Mouse (Mus musculus) liver, embryonic 11.5 days (tissue): Measurements from ENCODE around the gene Olfr571. TPM values are rescaled to one million over a fixed set of nuclear protein-coding genes. Genes with fewer than 3 reads are reported as not detected.
A peak's percentile ranks its signal among the peaks of the same experiment; 100 is the strongest.

Source experiments
- ATAC-seq: fragments of 200-750 bp; cut with Nextera tagmentation; replicated peaks from 2 replicates; pipeline ENCODE4 v1.8.0; 2017; ENCODE audit warnings: moderate number of reproducible peaks, mild to moderate bottlenecking, moderate TSS enrichment, moderate library complexity; ENCODE audit not compliant: low FRiP score
- DNase-seq: peaks from one replicate; pipeline ENCODE4 v3.0.0-alpha.2; 2017; ENCODE audit warnings: low spot score
- H3K27ac ChIP-seq: fragments of 300-500 bp; sonication (generic); 2 replicates; pipeline ENCODE4 v1.5.1; 2014; ENCODE audit warnings: mild to moderate bottlenecking, low read depth, low read length, control low read depth
- H3K27me3 ChIP-seq: fragments of 300-500 bp; sonication (generic); replicated peaks from 2 replicates; pipeline ENCODE4 v1.6.1; 2014; ENCODE audit warnings: low read length, mixed read lengths; ENCODE audit not compliant: control insufficient read depth, insufficient read depth
- H3K36me3 ChIP-seq: fragments of 300-500 bp; sonication (generic); 2 replicates; pipeline ENCODE4 v1.6.1; 2014; ENCODE audit warnings: mild to moderate bottlenecking, low read length, moderate library complexity, mixed read lengths; ENCODE audit not compliant: control insufficient read depth, insufficient read depth
- H3K4me1 ChIP-seq: fragments of 300-500 bp; sonication (generic); replicated peaks from 2 replicates; pipeline ENCODE4 v1.6.1; 2014; ENCODE audit warnings: low read length, mixed read lengths; ENCODE audit not compliant: control insufficient read depth, insufficient read depth
- H3K4me2 ChIP-seq: fragments of 300-500 bp; sonication (generic); 2 replicates; pipeline ENCODE4 v1.6.1; 2014; ENCODE audit warnings: mild to moderate bottlenecking, control low read depth, moderate library complexity
- H3K4me3 ChIP-seq: fragments of 300-500 bp; sonication (generic); 2 replicates; pipeline ENCODE4 v1.5.1; 2014; ENCODE audit warnings: low read depth, low read length, control low read depth
- H3K9ac ChIP-seq: fragments of 300-500 bp; sonication (generic); 2 replicates; pipeline ENCODE4 v1.6.1; 2014; ENCODE audit warnings: low read depth, low read length, control low read depth
- H3K9me3 ChIP-seq: fragments of 300-500 bp; sonication (generic); 2 replicates; pipeline ENCODE4 v1.6.1; 2016; ENCODE audit warnings: low read length, inconsistent platforms, mixed read lengths; ENCODE audit not compliant: control insufficient read depth
- WGBS: fragments of 180-500 bp; shearing (Covaris S2); extraction: QIAGEN DNeasy Blood & Tissue Kit; methylation state at CpG from one replicate; pipeline ENCODE4 v1.1.7; 2014; 5-methylcytosine and 5-hydroxymethylcytosine counted together
- polyA plus RNA-seq: library from polyadenylated mRNA; unstranded; fragments of >200 nt; fragmentation: Nextera tagmentation; extraction: Ambion mirVana; gene quantifications from 2 replicates; pipeline ENCODE4 v1.2.1, GENCODE M21; 2014

Gene Olfr571
- polyA plus RNA-seq, 1 experiment from 2014 or later = not detected

GRCm38 (mm10) chr7:102927105-102927504, 9.8 kb upstream of the Olfr571 start:
- WGBS = 55% methylated on average over 3 of the region's 3 CpGs
- ATAC-seq = no peak

DNA sequence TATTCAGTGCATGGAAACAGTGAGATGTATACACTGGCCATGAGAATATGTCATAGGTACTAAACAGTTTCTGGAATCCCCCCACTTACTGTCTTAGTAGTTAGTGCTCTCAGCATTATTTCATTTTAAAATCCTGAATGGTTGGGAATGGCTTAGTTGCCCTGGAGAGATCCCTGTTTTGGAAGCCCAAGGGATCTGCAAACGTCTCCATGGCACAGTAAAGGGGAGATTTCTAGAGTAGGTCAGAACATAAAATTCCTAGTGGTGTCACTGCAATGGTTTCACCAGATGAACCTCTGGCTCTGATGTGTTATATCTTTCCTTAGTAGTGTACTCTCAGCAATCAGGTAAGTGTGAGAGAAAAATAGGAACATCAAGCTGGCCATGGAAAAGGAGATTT, 6.8 kb upstream of the Olfr571 start, which contains the start of gene Olfr572:
TSS of gene Olfr572 (plus strand) at position 301 of the 400 bp plus-strand sequence.
- H3K27ac ChIP-seq = no peak within 1 kb of the TSS
- WGBS = 58% methylated on average over 1 of the region's 1 CpGs
- no peak within 1 kb of the TSS for H3K9ac ChIP-seq
- H3K4me2 ChIP-seq = no peak within 1 kb of the TSS
- DNase-seq (no peak), ATAC-seq (no peak)
- no peaks in the 10 kb centered on the region for H3K36me3 ChIP-seq
- no peaks in the 10 kb centered on the region for H3K4me1 ChIP-seq
- no peak within 1 kb of the TSS for H3K4me3 ChIP-seq
- H3K9me3 ChIP-seq = no peaks in the 10 kb centered on the region
- no peaks in the 10 kb centered on the region for H3K27me3 ChIP-seq

More at GRCm38 (mm10) chr7:102927105-102927504, 9.8 kb upstream of the Olfr571 start:
- H3K9me3 ChIP-seq = no peaks in the 10 kb centered on the region
- H3K4me1 ChIP-seq = no peaks in the 10 kb centered on the region
- H3K36me3 ChIP-seq = no peaks in the 10 kb centered on the region
- H3K27me3 ChIP-seq = no peaks in the 10 kb centered on the region
- H3K27ac ChIP-seq = no peak overlapping the region
- H3K4me3 ChIP-seq = no peak overlapping the region
- no peak overlapping the region for H3K4me2 ChIP-seq
- no peak for DNase-seq
- H3K9ac ChIP-seq = no peak overlapping the region

GRCm38 (mm10) chr7:102919632-102920031, 2.3 kb upstream of the Olfr571 start:
- H3K9me3 ChIP-seq = no peaks in the 10 kb centered on the region
- 13% methylated on average over 1 of the region's 1 CpGs for WGBS
- no peak overlapping the region for H3K27ac ChIP-seq
- DNase-seq (no peak), ATAC-seq (peak; percentile 69)
- no peaks in the 10 kb centered on the region for H3K36me3 ChIP-seq
- no peak overlapping the region for H3K4me3 ChIP-seq
- H3K4me1 ChIP-seq = no peaks in the 10 kb centered on the region
- H3K4me2 ChIP-seq = no peak overlapping the region
- no peaks in the 10 kb centered on the region for H3K27me3 ChIP-seq
- no peak overlapping the region for H3K9ac ChIP-seq

- Histone ChIP-seq H3K27me3 (no peaks in the 10 kb centered on the region), H3K27ac (no peak overlapping the region), H3K4me3 (no peak overlapping the region), H3K4me1 (no peaks in the 10 kb centered on the region), H3K9me3 (no peaks in the 10 kb centered on the region), H3K4me2 (no peak overlapping the region), H3K36me3 (no peaks in the 10 kb centered on the region), H3K9ac (no peak overlapping the region)
- WGBS = 54% methylated on average over 5 of the region's 5 CpGs
- no peak for ATAC-seq
- DNase-seq = no peak
Measured at GRCm38 (mm10) chr7:102916405-102916804, 931 bp downstream of the Olfr571 start.

DNA sequence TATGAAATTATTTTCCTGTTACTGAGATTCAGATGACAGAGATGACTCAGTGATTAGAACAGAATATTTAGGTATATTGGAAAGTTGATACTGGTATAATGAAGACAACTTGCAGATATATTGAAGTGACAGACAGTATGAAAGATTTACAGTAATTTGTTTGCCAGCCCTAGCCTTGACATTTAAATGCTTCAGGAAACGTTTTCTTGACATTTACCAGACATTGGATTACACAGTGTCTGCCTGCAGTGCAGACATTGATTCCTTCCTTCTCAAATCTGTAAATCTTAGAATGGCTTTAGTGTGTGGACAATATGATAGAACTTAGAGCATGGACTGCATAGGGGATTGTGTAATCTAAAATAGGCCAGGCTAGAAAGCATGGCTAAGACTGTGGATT, 2.1 kb downstream of the Olfr571 start:
- Histone ChIP-seq H3K9ac (no peak overlapping the region), H3K9me3 (no peaks in the 10 kb centered on the region), H3K27ac (no peak overlapping the region), H3K4me1 (no peaks in the 10 kb centered on the region), H3K36me3 (no peaks in the 10 kb centered on the region), H3K4me3 (no peak overlapping the region), H3K4me2 (no peak overlapping the region), H3K27me3 (no peaks in the 10 kb centered on the region)
- no peak for ATAC-seq
- WGBS = 23% methylated on average over 1 of the region's 1 CpGs
- no peak for DNase-seq

- Histone ChIP-seq H3K4me2 (no peak within 1 kb of the TSS), H3K27ac (no peak within 1 kb of the TSS), H3K4me1 (no peaks in the 10 kb centered on the region), H3K9me3 (no peaks in the 10 kb centered on the region), H3K9ac (no peak within 1 kb of the TSS), H3K27me3 (no peaks in the 10 kb centered on the region), H3K36me3 (no peaks in the 10 kb centered on the region), H3K4me3 (no peak within 1 kb of the TSS)
- WGBS = 53% methylated on average over 3 of the region's 3 CpGs
- DNase-seq (no peak), ATAC-seq (no peak)
Measured at GRCm38 (mm10) chr7:102890782-102891181, 26.6 kb downstream of the Olfr571 start, which contains the start of gene Olfr569. Gene Olfr569 (minus strand): TSS chr7:102890882.

DNA sequence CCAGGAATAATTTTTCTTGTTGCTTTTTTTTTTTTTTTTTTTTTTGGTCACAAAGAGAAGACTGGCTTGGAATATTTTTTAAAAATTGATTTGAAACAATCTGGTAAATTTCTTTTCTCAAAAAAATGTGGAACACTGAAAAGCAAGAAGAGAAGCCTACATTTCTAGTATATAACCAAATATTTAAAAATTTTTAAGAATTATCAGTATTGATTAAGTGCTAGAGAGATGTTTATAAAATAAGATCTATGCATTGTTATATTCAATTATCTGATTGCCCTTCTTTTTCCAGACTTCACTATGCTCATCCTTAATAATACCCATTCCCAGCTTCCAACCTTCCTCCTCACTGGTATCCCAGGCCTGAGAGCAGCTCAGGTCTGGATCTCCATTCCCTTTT, 40.5 kb downstream of the Olfr571 start, which contains the start of gene Olfr568:
TSS of gene Olfr568 (plus strand) at position 301 of the 400 bp plus-strand sequence.
- H3K4me2 ChIP-seq = no peak within 1 kb of the TSS

GRCm38 (mm10) chr7:102858665-102859064, 58.7 kb downstream of the Olfr571 start, which contains the start of gene Olfr566:
Gene Olfr566 (minus strand): TSS chr7:102858765.
- Histone ChIP-seq H3K27ac (no peak within 1 kb of the TSS), H3K36me3 (no peaks in the 10 kb centered on the region), H3K9me3 (no peaks in the 10 kb centered on the region), H3K4me1 (no peaks in the 10 kb centered on the region), H3K4me3 (no peak within 1 kb of the TSS), H3K9ac (no peak within 1 kb of the TSS), H3K4me2 (no peak within 1 kb of the TSS), H3K27me3 (no peaks in the 10 kb centered on the region)
- ATAC-seq = no peak
- no peak for DNase-seq
- 82% methylated on average over 1 of the region's 1 CpGs for WGBS

More for the DNA sequence above, 40.5 kb downstream of the Olfr571 start, which contains the start of gene Olfr568:
- H3K27ac ChIP-seq = no peak within 1 kb of the TSS
- no peak within 1 kb of the TSS for H3K4me3 ChIP-seq
- no peaks in the 10 kb centered on the region for H3K4me1 ChIP-seq
- H3K9me3 ChIP-seq = no peaks in the 10 kb centered on the region
- no peak for DNase-seq
- no peak for ATAC-seq
- no peaks in the 10 kb centered on the region for H3K27me3 ChIP-seq
- H3K9ac ChIP-seq = no peak within 1 kb of the TSS
- no peaks in the 10 kb centered on the region for H3K36me3 ChIP-seq

DNA sequence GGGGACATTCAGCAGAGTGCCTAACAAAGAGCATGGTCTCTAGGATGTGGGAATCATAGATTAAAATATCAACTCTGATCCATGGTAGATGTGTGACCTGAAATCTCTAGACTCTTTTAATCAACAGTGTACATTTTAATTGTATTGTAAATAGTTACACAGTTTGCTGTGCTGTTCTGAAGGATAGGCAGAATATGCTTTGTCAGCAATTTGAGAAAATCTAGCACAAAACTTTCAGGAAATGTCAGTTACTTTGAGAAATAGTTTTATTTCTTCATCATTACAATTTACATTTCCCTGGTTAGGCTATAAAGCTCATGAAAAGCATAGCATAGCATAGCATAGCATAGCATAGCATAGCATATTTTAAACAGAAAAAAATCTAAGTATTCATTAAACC, 61.5 kb downstream of the Olfr571 start:
- no peak for DNase-seq
- Histone ChIP-seq H3K27ac (no peak overlapping the region), H3K4me1 (no peaks in the 10 kb centered on the region), H3K4me3 (no peak overlapping the region), H3K4me2 (no peak overlapping the region), H3K9ac (no peak overlapping the region), H3K36me3 (no peaks in the 10 kb centered on the region), H3K27me3 (no peaks in the 10 kb centered on the region), H3K9me3 (no peaks in the 10 kb centered on the region)
- ATAC-seq = no peak
